Mouse (Mus musculus): ENCODE measurements around the gene Slc9a9.

DNA sequence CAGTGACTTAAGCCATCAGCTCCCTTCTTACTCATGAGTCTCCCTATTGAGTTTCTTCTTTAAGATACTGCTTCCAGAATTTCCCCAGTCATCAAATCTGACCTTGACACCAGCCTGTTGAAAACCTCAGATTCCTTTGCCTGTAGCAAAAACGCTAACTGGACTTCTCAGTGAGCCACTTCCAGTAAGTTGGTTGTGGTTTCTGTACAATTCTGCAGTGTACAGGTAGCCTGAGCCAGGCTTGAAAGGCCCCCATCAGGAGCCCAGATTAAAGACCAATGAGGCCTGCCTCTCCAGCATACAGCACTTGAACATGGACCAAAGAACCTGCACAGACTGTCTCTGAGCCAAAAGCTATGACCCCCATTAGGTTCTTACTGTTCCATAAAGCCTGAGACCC lies 498.1 kb downstream of the Slc9a9 start:
- no peak for TF ChIP-seq CTCF (IDR thresholded peaks at IDR 0.05; ENCODE audit: low read depth)
- no peak for TF ChIP-seq EP300 (IDR thresholded peaks at IDR 0.05; ENCODE audit: low read depth)
